2 mouse cellular contexts compared by ENCODE assay signal in genomic region chr6:118578741-118579140, GRCm38 (mm10). TPM values are rescaled to one million over a fixed set of nuclear protein-coding genes. Genes with fewer than 3 reads are reported as not detected.
DNase-seq lines count a peak whose midpoint lies in the region; ATAC-seq lines count a peak whose summit lies in the region.
"Not testable (repeated sequence)": the region's sequence is repeated elsewhere in the genome, so short reads cannot be mapped to it uniquely, and the experiment has no call there.

No protein-coding gene starts in this region.

- not testable (repeated sequence) for H3K36me3 ChIP-seq in midbrain, embryonic 11.5 days (ENCODE audit: control insufficient read depth, insufficient read depth, low read length)

- H3K4me1 ChIP-seq in midbrain, embryonic 11.5 days (ENCODE audit: control insufficient read depth, insufficient read depth, low read length), result not testable (repeated sequence)

- not testable (repeated sequence) for ATAC-seq in midbrain, embryonic 11.5 days (ENCODE audit: low FRiP score)

- peak; percentile 85 for DNase-seq in heart, adult 11 months
- DNase-seq in midbrain, embryonic 11.5 days (ENCODE audit: low spot score, missing footprints), result peak; percentile 77

- H3K9ac ChIP-seq in midbrain, embryonic 11.5 days (ENCODE audit: low read length), result not testable (repeated sequence)

- not testable (repeated sequence) for H3K9me3 ChIP-seq in midbrain, embryonic 11.5 days (ENCODE audit: control insufficient read depth, low read length)

- H3K4me3 ChIP-seq in midbrain, embryonic 11.5 days (ENCODE audit: low read depth, low read length), result not testable (repeated sequence)

- H3K4me2 ChIP-seq in midbrain, embryonic 11.5 days, result not testable (repeated sequence)

- H3K27ac ChIP-seq in midbrain, embryonic 11.5 days (ENCODE audit: low read depth, low read length), result not testable (repeated sequence)

- H3K27me3 ChIP-seq in midbrain, embryonic 11.5 days (ENCODE audit: control insufficient read depth, insufficient read depth, low read length), result not testable (repeated sequence)

- 88% methylated on average over 4 of the region's 4 CpGs for WGBS in midbrain, embryonic 11.5 days

RNA-seq across cellular contexts. Expression of gene Ankrd26, which starts 16.7 kb away (rescaled TPM):
- polyA plus RNA-seq in midbrain, embryonic 11.5 days (2014; fragmentation: Nextera tagmentation; extraction: Ambion mirVana), result 21.8 and 23.3 TPM in 2 replicates
